Comparison of ENCODE assay signal across 11 mouse cellular contexts in the genomic region with DNA sequence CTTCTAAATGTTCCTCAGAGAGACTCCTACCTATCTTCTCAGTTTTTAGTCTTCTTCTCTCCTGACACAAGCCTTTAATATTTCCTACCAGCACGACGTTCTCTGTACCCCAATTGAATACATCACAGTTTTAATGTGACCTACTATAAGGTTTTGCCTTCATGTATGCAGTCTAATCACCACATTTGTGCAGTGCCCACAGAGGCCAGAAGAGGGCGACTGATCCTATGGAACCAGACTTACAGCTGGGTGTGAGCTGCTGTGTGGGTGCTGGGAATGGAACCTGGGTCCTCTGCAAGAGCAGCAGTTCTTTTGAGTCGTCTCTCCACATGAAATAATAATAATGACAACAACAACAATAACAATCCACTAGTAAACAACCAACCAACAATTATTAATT. TPM values are rescaled to one million over a fixed set of nuclear protein-coding genes. Genes with fewer than 3 reads are reported as not detected.
DNase-seq lines count a peak whose midpoint lies in the region; ATAC-seq and TF ChIP-seq lines count a peak whose summit lies in the region.
"Had no signal": no experiment of that assay in that cellular context is flagged by ENCODE, and none has a peak within 500 bp of the region (broad histone marks: within the 10 kb centered on the region; RNA-seq: fewer than 3 reads in every experiment).

No protein-coding gene starts in this region.

- no peaks in the 10 kb centered on the region for H3K27me3 ChIP-seq in embryonic facial prominence, embryonic 14.5 days (replicated peaks; ENCODE audit: control insufficient read depth, insufficient read depth, low read length)
- H3K27me3 ChIP-seq in thymus, adult 2 months (ENCODE audit: control insufficient read depth, insufficient read depth, low read length) = no peaks in the 10 kb centered on the region
- H3K27me3 ChIP-seq: embryonic facial prominence, embryonic 15.5 days; neural tube, embryonic 12.5 days had no signal

- ATAC-seq in embryonic facial prominence, embryonic 14.5 days (ENCODE audit: low read depth) = no peak

- H3K9ac ChIP-seq in embryonic facial prominence, embryonic 14.5 days (ENCODE audit: low read depth, low read length) = no peak overlapping the region
- H3K9ac ChIP-seq: embryonic facial prominence, embryonic 15.5 days; neural tube, embryonic 12.5 days had no signal

- H3K9me3 ChIP-seq in embryonic facial prominence, embryonic 14.5 days (ENCODE audit: control insufficient read depth, low read length) = no peaks in the 10 kb centered on the region
- H3K9me3 ChIP-seq: embryonic facial prominence, embryonic 15.5 days; neural tube, embryonic 12.5 days had no signal

- no peak for TF ChIP-seq POLR2A in lung, adult 2 months (IDR thresholded peaks at IDR 0.05; ENCODE audit: borderline replicate concordance, extremely low read depth, low read depth, low read length)
- no peak for TF ChIP-seq POLR2A in thymus, adult 2 months (IDR thresholded peaks at IDR 0.05; ENCODE audit: control insufficient read depth, extremely low read depth, insufficient read depth, low read length, poor library complexity)

- H3K27ac ChIP-seq in embryonic facial prominence, embryonic 14.5 days (replicated peaks; ENCODE audit: low read depth, low read length) = no peak overlapping the region
- H3K27ac ChIP-seq in thymus, adult 2 months (ENCODE audit: control insufficient read depth, insufficient read depth, low read length) = no peak overlapping the region
- H3K27ac ChIP-seq: embryonic facial prominence, embryonic 15.5 days; neural tube, embryonic 12.5 days had no signal

- no peaks in the 10 kb centered on the region for H3K4me1 ChIP-seq in lung, adult 2 months (ENCODE audit: control insufficient read depth, insufficient read depth, low read length)
- H3K4me1 ChIP-seq in embryonic facial prominence, embryonic 14.5 days (ENCODE audit: control insufficient read depth, insufficient read depth, low read length) = no peaks in the 10 kb centered on the region
- no peaks in the 10 kb centered on the region for H3K4me1 ChIP-seq in thymus, adult 2 months (replicated peaks; ENCODE audit: control insufficient read depth, insufficient read depth, low read length)
- H3K4me1 ChIP-seq: embryonic facial prominence, embryonic 15.5 days; neural tube, embryonic 12.5 days had no signal

- WGBS in lung, adult 2 months = 56% methylated on average over 4 of the region's 4 CpGs
- 55% methylated on average over 4 of the region's 4 CpGs for WGBS in embryonic facial prominence, embryonic 14.5 days
- WGBS in thymus, adult 2 months = 63% methylated on average over 4 of the region's 4 CpGs

- no peaks in the 10 kb centered on the region for H3K36me3 ChIP-seq in embryonic facial prominence, embryonic 14.5 days (ENCODE audit: control insufficient read depth, insufficient read depth, low read length)
- no peaks in the 10 kb centered on the region for H3K36me3 ChIP-seq in thymus, adult 2 months (ENCODE audit: control insufficient read depth, insufficient read depth, low read length)
- H3K36me3 ChIP-seq: embryonic facial prominence, embryonic 15.5 days; neural tube, embryonic 12.5 days had no signal

- H3K4me3 ChIP-seq in lung, adult 2 months (replicated peaks; ENCODE audit: extremely low read depth, low read depth, low read length) = no peak overlapping the region
- no peak overlapping the region for H3K4me3 ChIP-seq in embryonic facial prominence, embryonic 14.5 days (ENCODE audit: low read depth, low read length)
- H3K4me3 ChIP-seq in thymus, adult 2 months (ENCODE audit: control insufficient read depth, insufficient read depth, low read length) = no peak overlapping the region
- H3K4me3 ChIP-seq: embryonic facial prominence, embryonic 15.5 days; neural tube, embryonic 12.5 days had no signal

- peak; percentile 18 to 58 for DNase-seq in cerebellum, postnatal 14 days
- no peak for DNase-seq in cerebellum, adult 11 months
- peak; percentile 7 for DNase-seq in lung, postnatal 10 days
- no peak for DNase-seq in lung, adult 2 months
- DNase-seq in embryonic facial prominence, embryonic 14.5 days (ENCODE audit: low spot score) = peak; percentile 16
- peak; percentile 46 for DNase-seq in thymus, adult 2 months
- DNase-seq in gastrocnemius, postnatal 4 days (ENCODE audit: low spot score in 2 of 2) = no peak
- no peak for DNase-seq in kidney, adult 11 months

- TF ChIP-seq CTCF in lung, adult 2 months (IDR thresholded peaks at IDR 0.05; ENCODE audit: insufficient read depth, low read length) = no peak
- TF ChIP-seq CTCF in thymus, adult 2 months (IDR thresholded peaks at IDR 0.05; ENCODE audit: borderline replicate concordance, control insufficient read depth, extremely low read depth, insufficient read depth, low read length, poor library complexity) = no peak; the same call in 1 of the 2 replicates

- H3K4me2 ChIP-seq in embryonic facial prominence, embryonic 14.5 days (ENCODE audit: low read depth, low read length) = no peak overlapping the region
- H3K4me2 ChIP-seq: embryonic facial prominence, embryonic 15.5 days; neural tube, embryonic 12.5 days had no signal

RNA-seq across cellular contexts. Expression of a gene that starts 11.1 kb away (rescaled TPM):
- not detected in 2 replicates for polyA plus RNA-seq in lung, adult 2 months (2012; rRNA removed)
- not detected in 2 replicates for polyA plus RNA-seq in embryonic facial prominence, embryonic 14.5 days (2014; fragmentation: Nextera tagmentation; extraction: Ambion mirVana)
- not detected in 2 replicates for polyA plus RNA-seq in thymus, adult 2 months (2012; rRNA removed)
- not detected for total RNA-seq in gastrocnemius, postnatal 4 days (2021)
- total RNA-seq: ES-E14 had no signal
- polyA plus RNA-seq: embryonic facial prominence, embryonic 15.5 days; neural tube, embryonic 12.5 days had no signal

RNA-seq across cellular contexts. Expression of a gene that starts 18.0 kb away (rescaled TPM):
- not detected in 2 replicates for polyA plus RNA-seq in lung, adult 2 months (2012; rRNA removed)
- 0.26 TPM in 1 of 2 replicates, not detected in the other for polyA plus RNA-seq in embryonic facial prominence, embryonic 14.5 days (2014; fragmentation: Nextera tagmentation; extraction: Ambion mirVana)
- 0.08 and 0.60 TPM in 2 replicates for polyA plus RNA-seq in thymus, adult 2 months (2012; rRNA removed)
- total RNA-seq in gastrocnemius, postnatal 4 days (2021) = not detected
- total RNA-seq: ES-E14 had no signal

RNA-seq across cellular contexts. Expression of a gene that starts 29.6 kb away (rescaled TPM):
- not detected in 2 replicates for polyA plus RNA-seq in lung, adult 2 months (2012; rRNA removed)
- not detected in 2 replicates for polyA plus RNA-seq in embryonic facial prominence, embryonic 14.5 days (2014; fragmentation: Nextera tagmentation; extraction: Ambion mirVana)
- not detected in 2 replicates for polyA plus RNA-seq in thymus, adult 2 months (2012; rRNA removed)
- total RNA-seq in gastrocnemius, postnatal 4 days (2021) = not detected
- total RNA-seq: ES-E14 had no signal
- polyA plus RNA-seq: embryonic facial prominence, embryonic 15.5 days; neural tube, embryonic 12.5 days had no signal

RNA-seq across cellular contexts. Expression of a gene that starts 41.5 kb away (rescaled TPM):
- not detected in 2 replicates for polyA plus RNA-seq in lung, adult 2 months (2012; rRNA removed)
- not detected in 2 replicates for polyA plus RNA-seq in embryonic facial prominence, embryonic 14.5 days (2014; fragmentation: Nextera tagmentation; extraction: Ambion mirVana)
- not detected in 2 replicates for polyA plus RNA-seq in thymus, adult 2 months (2012; rRNA removed)
- not detected for total RNA-seq in gastrocnemius, postnatal 4 days (2021)
- total RNA-seq: ES-E14 had no signal
- polyA plus RNA-seq: embryonic facial prominence, embryonic 15.5 days; neural tube, embryonic 12.5 days had no signal

RNA-seq across cellular contexts. Expression of a gene that starts 53.1 kb away (rescaled TPM):
- polyA plus RNA-seq in lung, adult 2 months (2012; rRNA removed) = not detected in 2 replicates
- not detected in 2 replicates for polyA plus RNA-seq in embryonic facial prominence, embryonic 14.5 days (2014; fragmentation: Nextera tagmentation; extraction: Ambion mirVana)
- not detected in 2 replicates for polyA plus RNA-seq in thymus, adult 2 months (2012; rRNA removed)
- not detected for total RNA-seq in gastrocnemius, postnatal 4 days (2021)
- total RNA-seq: ES-E14 had no signal
- polyA plus RNA-seq: embryonic facial prominence, embryonic 15.5 days; neural tube, embryonic 12.5 days had no signal

Comparison
In these comparisons a context has a peak if more than half of its experiments do, and no peak if none do; other contexts are left out.
1. DNase-seq: peak in cerebellum, postnatal 14 days (2 of 2), lung, postnatal 10 days (single experiment), embryonic facial prominence, embryonic 14.5 days (single experiment) and thymus, adult 2 months (single experiment); none in cerebellum, adult 11 months (single experiment), lung, adult 2 months (single experiment), gastrocnemius, postnatal 4 days (0 of 2) and kidney, adult 11 months (single experiment).